Mouse (Mus musculus) heart, postnatal 14 days (tissue): ENCODE data around the gene Cox7a2. TPM values are rescaled to one million over a fixed set of nuclear protein-coding genes. Genes with fewer than 3 reads are reported as not detected.
A peak's percentile ranks its signal among the peaks of the same experiment; 100 is the strongest.

Experiments
- DNase-seq, 2 experiments: peaks; one replicate each; pipeline ENCODE4 v3.0.0; 2021 to 2022
- intact Hi-C: fragments of 180-260 bp; cut with DNase I; formaldehyde crosslinking; loops from one replicate; pipeline ENCODE4 v1.15.1; 2025
- total RNA-seq, 2 experiments: library from RNA; stranded (reverse); gene quantifications; 2 replicates each; pipeline ENCODE4 v1.2.3; 2021

The Cox7a2 gene
- total RNA-seq, 2 experiments from 2014 or later = 995 to 1,001 TPM

GRCm38 (mm10) chr9:79751846-79752245 is 7.8 kb downstream of the Cox7a2 start:
- intact Hi-C loops = no loop called here
- no peak for DNase-seq

- intact Hi-C loops = no loop called here
Measured at GRCm38 (mm10) chr9:79750709-79751108, 9.0 kb downstream of the Cox7a2 start.

GRCm38 (mm10) chr9:79745036-79745435 is 14.6 kb downstream of the Cox7a2 start:
- no peak for DNase-seq
- intact Hi-C loops = no loop called here

More at GRCm38 (mm10) chr9:79750709-79751108, 9.0 kb downstream of the Cox7a2 start:
- no peak for DNase-seq

DNA sequence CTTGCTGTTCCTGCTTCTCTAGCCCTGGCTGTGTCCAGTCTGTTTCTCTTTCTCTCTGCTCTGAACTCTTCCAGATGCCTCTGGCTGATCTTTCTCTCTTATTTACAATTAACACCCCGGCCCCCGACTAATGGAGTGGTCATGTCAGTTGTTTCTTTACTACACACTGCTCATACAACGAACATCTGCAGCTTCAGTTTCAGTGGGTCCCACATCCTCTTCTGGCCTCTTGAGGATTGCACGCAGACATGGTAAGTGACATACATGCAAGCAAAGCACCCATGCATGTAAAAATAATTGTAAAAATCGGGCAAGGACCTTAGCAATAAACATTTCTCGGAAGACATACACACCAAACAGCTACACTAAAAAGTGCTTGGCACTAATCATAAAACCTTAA is 24.1 kb downstream of the Cox7a2 start:
- intact Hi-C loops = no loop called here
- DNase-seq = no peak

DNA sequence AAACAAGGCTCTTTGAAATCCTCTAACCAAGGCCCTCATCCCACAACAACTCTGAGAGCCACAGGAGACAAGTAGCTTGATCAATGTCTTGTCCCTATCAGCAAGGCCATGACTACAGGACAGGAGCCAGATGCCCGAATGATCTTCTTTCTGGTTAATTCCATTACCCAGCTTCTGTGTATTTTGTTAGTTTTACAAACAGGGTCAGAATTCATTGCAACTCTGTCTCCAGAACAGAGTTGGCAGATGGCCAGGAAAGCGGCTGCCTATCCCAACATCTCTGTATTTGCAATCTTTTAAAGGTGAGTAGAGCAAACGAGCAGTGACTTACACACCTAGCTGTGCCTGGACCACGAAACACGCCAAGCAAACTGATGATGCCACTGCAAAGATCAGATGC is 29.4 kb downstream of the Cox7a2 start:
- no peak for DNase-seq
- intact Hi-C loops = no loop called here

DNA sequence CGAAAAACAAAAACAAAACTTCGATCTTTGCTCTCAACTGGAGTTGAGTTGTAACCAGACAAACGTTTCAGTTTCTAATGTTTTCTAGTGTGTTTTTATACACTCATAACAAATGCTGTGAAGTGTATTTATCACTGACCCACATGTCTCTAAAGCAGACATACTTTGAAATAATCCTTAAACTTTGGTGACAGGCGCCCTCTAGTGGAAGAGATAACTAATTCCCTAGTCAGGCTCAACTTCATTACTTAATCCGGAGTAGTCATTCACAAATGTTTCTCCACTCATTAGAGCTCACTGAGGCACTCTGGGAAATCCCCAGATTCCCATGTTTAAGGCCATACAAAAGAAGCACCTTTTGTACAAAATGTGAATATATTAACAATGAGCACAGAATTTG is 36.6 kb downstream of the Cox7a2 start:
- DNase-seq = peak in 1 of 2 experiments; percentile 53
- intact Hi-C loops = no loop called here

DNA sequence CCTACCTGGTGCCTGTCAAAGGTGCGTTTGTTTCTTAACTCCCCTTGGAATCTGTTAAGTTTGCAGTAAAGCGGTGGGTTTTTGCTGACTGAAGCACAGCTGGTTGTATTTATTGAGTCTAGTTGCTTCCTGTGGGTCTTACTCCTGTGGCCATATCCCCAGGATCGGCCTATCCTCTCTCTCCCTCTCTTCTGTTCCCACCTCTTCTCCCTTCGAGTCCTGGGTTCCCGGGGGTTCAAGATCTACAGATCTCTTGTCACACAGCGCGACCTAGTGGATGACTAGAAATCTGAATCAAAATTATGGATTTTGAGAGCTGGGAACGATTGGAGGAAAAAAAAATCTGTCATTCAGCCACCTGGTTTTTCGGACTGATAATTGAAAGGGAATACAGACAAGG is 38.6 kb downstream of the Cox7a2 start:
- intact Hi-C loops = loop anchor here (1.0 to 2.0 kb wide), 3 partner anchors 933 to 952 kb away; no protein-coding TSS in a partner anchor

DNA sequence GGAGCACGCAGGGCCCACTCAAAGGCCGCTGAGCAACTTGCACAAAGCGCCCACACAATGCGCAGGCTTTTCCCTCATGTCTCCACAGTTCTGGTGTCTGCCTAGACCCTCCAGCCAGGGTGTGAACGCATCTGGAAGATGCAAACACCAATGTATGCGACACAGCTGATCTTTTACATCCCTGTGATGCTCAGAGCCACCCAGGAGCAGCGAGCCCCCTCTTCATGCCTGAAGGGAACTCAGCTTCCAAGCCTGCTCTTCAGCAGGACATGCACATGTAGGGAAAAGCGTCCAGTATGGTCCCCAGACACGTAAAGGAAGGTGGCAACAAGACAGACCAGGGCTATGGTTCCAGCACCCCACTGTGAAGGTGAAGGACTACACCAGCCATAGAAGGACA is 39.5 kb downstream of the Cox7a2 start:
- intact Hi-C loops = loop anchor here (2.0 kb wide), 1 partner anchor 945 kb away; no protein-coding TSS in a partner anchor
- DNase-seq = no peak

More for the DNA sequence above, 38.6 kb downstream of the Cox7a2 start:
- peak; percentile 52 to 68 for DNase-seq

GRCm38 (mm10) chr9:79719451-79719850 is 40.2 kb downstream of the Cox7a2 start:
- intact Hi-C loops = loop anchor here (2.0 to 10.0 kb wide), 3 partner anchors 115 to 611 kb away; no protein-coding TSS in a partner anchor
- peak; percentile 34 to 46 for DNase-seq

GRCm38 (mm10) chr9:79718481-79719370 is 41.0 kb downstream of the Cox7a2 start, which contains the start of gene Col12a1:
Col12a1 (minus strand) TSS chr9:79718831.
- DNase-seq = peak; percentile 68 to 71
- intact Hi-C loops = loop anchor here (2.0 to 10.0 kb wide), 3 partner anchors 114 to 610 kb away; no protein-coding TSS in a partner anchor

- intact Hi-C loops = loop anchor here (2.0 to 10.0 kb wide), 4 partner anchors 113 to 673 kb away; no protein-coding TSS in a partner anchor
- DNase-seq = peak in 1 of 2 experiments; percentile 22
Measured at GRCm38 (mm10) chr9:79717836-79718475, 41.7 kb downstream of the Cox7a2 start.

DNA sequence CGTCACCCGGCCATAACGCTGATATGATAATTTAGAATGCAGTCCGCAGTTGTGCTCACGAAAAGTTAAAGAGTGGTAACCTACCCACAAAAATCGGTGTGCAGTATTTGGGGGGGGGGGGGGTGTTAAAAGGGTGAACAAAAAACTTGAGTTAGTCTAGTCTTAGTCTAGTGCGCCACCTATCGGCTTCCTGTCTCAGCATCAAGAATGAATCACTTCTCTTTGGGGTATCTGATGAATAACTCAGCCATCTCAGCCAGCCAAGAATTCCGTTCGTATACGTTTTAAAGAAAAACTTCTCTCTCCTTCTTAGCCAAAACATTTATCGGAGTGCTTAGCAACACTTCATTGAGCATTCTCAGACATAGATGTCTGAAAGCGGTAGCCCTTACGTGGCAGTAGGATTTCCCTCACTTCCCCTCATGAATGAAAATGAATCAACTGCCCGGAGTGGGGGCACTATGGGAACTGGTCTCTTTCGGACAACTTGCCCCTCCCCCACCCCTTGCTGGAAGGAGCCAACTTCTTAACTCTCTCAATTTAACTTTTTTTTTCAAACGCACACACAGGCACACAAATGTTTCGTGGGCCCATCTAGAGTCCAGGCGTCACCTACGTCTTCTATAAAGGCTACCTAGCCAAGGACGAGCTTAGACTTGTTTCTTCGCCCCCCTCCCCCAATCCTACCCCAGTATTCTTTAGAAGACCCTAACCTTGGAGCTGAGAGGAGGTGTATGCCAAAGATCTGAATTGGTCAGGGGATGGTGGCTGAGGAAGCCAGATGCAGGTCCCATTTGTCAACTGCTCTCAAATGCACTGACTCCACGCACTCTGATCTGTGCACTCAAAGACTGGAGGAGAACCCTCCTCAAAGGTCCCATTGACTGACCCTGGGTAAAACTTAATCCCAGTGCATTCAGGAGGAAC is 42.5 kb downstream of the Cox7a2 start:
- DNase-seq = peak; percentile 69 to 80
- intact Hi-C loops = loop anchor here (2.0 to 10.0 kb wide), 3 partner anchors 112 to 672 kb away; no protein-coding TSS in a partner anchor

DNA sequence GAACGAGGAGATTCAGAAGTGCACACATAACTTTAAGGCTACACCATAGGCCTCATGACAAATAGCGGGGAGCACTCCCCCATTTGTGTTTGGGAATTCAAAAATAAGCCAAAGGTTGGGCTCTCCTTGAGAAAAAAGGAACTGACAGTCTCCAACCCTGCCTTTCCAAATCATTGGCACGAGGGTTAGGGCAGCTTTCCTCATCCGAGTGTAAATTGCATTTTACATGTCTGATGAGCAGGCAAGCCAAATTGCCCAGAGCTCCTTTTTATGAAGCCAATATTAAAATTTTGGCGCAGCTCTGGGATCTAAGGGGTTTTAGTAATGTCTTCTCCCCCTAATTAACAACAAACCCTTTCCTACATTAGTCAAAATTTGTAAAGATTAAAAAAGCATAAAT is 43.2 kb downstream of the Cox7a2 start:
- no peak for DNase-seq
- intact Hi-C loops = loop anchor here (2.0 to 10.0 kb wide), 3 partner anchors 112 to 672 kb away; no protein-coding TSS in a partner anchor

DNA sequence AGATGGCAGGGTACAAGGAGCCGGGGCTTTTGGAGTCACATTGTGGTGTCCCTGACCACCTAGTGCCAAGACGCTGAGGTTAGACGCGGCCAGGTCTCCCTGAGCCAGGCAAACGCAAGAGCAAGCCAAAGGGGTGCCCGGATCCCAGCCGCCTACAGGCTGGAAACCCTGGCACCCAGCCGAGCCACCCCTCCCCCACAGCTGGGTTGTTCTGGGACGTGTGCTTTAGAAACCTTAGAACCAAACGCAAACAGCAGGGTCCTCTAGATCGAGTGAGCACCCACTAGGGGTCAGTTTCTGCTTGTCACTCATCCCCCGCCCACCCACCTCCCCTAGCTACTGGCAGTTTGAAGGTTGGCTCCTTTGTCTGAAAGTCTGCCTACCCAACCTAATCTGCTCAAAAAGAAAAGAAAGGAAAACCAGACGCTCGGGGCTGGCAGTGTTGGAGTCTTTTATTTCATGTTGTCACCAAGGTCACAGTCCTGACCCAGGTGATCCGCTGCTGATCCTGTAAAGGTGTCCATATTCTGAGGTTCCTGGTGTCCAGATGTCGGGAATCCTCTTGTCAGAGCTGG is 45.1 kb downstream of the Cox7a2 start:
- intact Hi-C loops = loop anchor here (5.0 to 10.0 kb wide), 2 partner anchors 110 to 347 kb away; no protein-coding TSS in a partner anchor
- peak; percentile 72 to 85 for DNase-seq

Other genes starting within 250 kb of the Cox7a2 start
- gene Col12a1, start 41.0 kb downstream of the Cox7a2 start, total RNA-seq = 1 to 10 TPM; 2.0 to 3.2 TPM
- 10 to 100 TPM; 59.4 to 61.9 TPM for gene Tmem30a, start 33.6 kb upstream of the Cox7a2 start, total RNA-seq